ENCODE assay signal across 25 mouse cellular contexts in the genomic region with DNA sequence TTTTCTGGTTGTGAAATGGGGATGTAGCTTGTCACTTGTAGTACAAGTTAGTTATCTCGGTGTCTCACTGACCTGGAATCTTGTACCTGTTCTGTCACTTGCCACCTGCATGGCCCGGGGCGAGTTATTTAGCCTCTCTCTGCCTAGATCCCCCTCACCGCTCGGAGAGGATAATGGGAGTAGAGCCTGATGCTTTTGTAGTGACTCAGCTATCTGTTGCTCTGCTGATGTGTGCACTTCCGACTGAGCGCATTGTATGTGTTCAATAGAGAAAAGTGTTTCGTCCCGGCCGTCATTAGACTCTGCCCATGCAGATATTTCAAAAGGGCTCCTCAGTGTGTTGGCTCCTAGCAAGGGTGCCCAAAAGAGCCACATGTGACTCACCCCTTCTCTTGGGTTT.
DNase-seq lines count a peak whose midpoint lies in the region; ATAC-seq and TF ChIP-seq lines count a peak whose summit lies in the region.
"Had no signal": no experiment of that assay in that cellular context is flagged by ENCODE, and none has a peak within 500 bp of the region (broad histone marks: within the 10 kb centered on the region; RNA-seq: fewer than 3 reads in every experiment).

No protein-coding gene starts in this region.

- H3K9ac ChIP-seq in embryonic facial prominence, embryonic 11.5 days (replicated peaks; ENCODE audit: low read length), result no peak overlapping the region
- H3K9ac ChIP-seq in forebrain, embryonic 11.5 days (ENCODE audit: low read length), result no peak overlapping the region
- H3K9ac ChIP-seq in forebrain, postnatal 0 days, result no peak overlapping the region
- H3K9ac ChIP-seq: embryonic facial prominence, embryonic 13.5 days; embryonic facial prominence, embryonic 15.5 days; forebrain, embryonic 12.5 days; forebrain, embryonic 15.5 days had no signal

- DNase-seq in embryonic facial prominence, embryonic 11.5 days (ENCODE audit: low spot score), result peak; percentile 12
- DNase-seq in embryonic facial prominence, embryonic 10.5 days (ENCODE audit: low spot score), result no peak
- no peak for DNase-seq in forebrain, embryonic 11.5 days (ENCODE audit: low spot score)
- no peak for DNase-seq in forebrain, postnatal 0 days
- DNase-seq in retina, postnatal 1 day, result peak; percentile 51
- DNase-seq in retina, embryonic 14.5 days (ENCODE audit: low spot score), result no peak
- DNase-seq: adrenal gland, adult 2 months; adrenal gland, postnatal 10 days; adrenal gland, postnatal 25 days; B cell, adult 2 months; cerebellum, adult 11 months; cerebellum, adult 18-20 months; cerebellum, adult 8-10 months; cerebellum, adult 9-11 months; cerebellum, postnatal 14 days; cerebellum, postnatal 36 days; embryo, embryonic 11 days had no signal

- H3K4me1 ChIP-seq in embryonic facial prominence, embryonic 11.5 days (ENCODE audit: control insufficient read depth, insufficient read depth, low read length), result no peaks in the 10 kb centered on the region
- H3K4me1 ChIP-seq in embryonic facial prominence, embryonic 10.5 days, result peaks cover 17% of the 10 kb centered on the region
- H3K4me1 ChIP-seq in forebrain, embryonic 11.5 days (replicated peaks; ENCODE audit: control insufficient read depth, insufficient read depth, low read length), result peaks cover 9% of the 10 kb centered on the region; the same call in 1 of the 2 replicates
- no peaks in the 10 kb centered on the region for H3K4me1 ChIP-seq in forebrain, postnatal 0 days (ENCODE audit: insufficient read depth)

- no peak for TF ChIP-seq CTCF in forebrain, postnatal 0 days (IDR thresholded peaks at IDR 0.05; ENCODE audit: low read depth)

- H3K4me2 ChIP-seq in embryonic facial prominence, embryonic 11.5 days (ENCODE audit: low read depth, low read length), result no peak overlapping the region
- no peak overlapping the region for H3K4me2 ChIP-seq in forebrain, embryonic 11.5 days (ENCODE audit: low read depth, low read length, severe bottlenecking)
- no peak overlapping the region for H3K4me2 ChIP-seq in forebrain, postnatal 0 days (ENCODE audit: low read depth)
- H3K4me2 ChIP-seq: embryonic facial prominence, embryonic 13.5 days; embryonic facial prominence, embryonic 15.5 days; forebrain, embryonic 12.5 days; forebrain, embryonic 15.5 days had no signal

- H3K36me3 ChIP-seq in embryonic facial prominence, embryonic 11.5 days (replicated peaks; ENCODE audit: control insufficient read depth, insufficient read depth, low read depth, low read length), result no peaks in the 10 kb centered on the region
- no peaks in the 10 kb centered on the region for H3K36me3 ChIP-seq in embryonic facial prominence, embryonic 10.5 days (replicated peaks)
- H3K36me3 ChIP-seq in forebrain, embryonic 11.5 days (ENCODE audit: control insufficient read depth, insufficient read depth, low read length), result no peaks in the 10 kb centered on the region
- no peaks in the 10 kb centered on the region for H3K36me3 ChIP-seq in forebrain, postnatal 0 days (ENCODE audit: insufficient read depth)
- H3K36me3 ChIP-seq: embryonic facial prominence, embryonic 13.5 days; embryonic facial prominence, embryonic 15.5 days; forebrain, embryonic 12.5 days; forebrain, embryonic 15.5 days; G1E had no signal

- H3K9me3 ChIP-seq in embryonic facial prominence, embryonic 11.5 days (replicated peaks; ENCODE audit: control insufficient read depth, low read length), result no peaks in the 10 kb centered on the region
- no peaks in the 10 kb centered on the region for H3K9me3 ChIP-seq in embryonic facial prominence, embryonic 10.5 days
- H3K9me3 ChIP-seq in forebrain, embryonic 11.5 days (ENCODE audit: control insufficient read depth, low read length), result no peaks in the 10 kb centered on the region
- no peaks in the 10 kb centered on the region for H3K9me3 ChIP-seq in forebrain, postnatal 0 days (ENCODE audit: low read length)
- H3K9me3 ChIP-seq: embryonic facial prominence, embryonic 13.5 days; embryonic facial prominence, embryonic 15.5 days; forebrain, embryonic 12.5 days; forebrain, embryonic 15.5 days had no signal

- H3K27ac ChIP-seq in embryonic facial prominence, embryonic 11.5 days (replicated peaks; ENCODE audit: low read depth, low read length), result no peak overlapping the region
- no peak overlapping the region for H3K27ac ChIP-seq in embryonic facial prominence, embryonic 10.5 days (replicated peaks)
- no peak overlapping the region for H3K27ac ChIP-seq in forebrain, embryonic 11.5 days (ENCODE audit: low read depth, low read length)
- H3K27ac ChIP-seq in forebrain, postnatal 0 days (ENCODE audit: low read depth, low read length), result no peak overlapping the region
- H3K27ac ChIP-seq: embryonic facial prominence, embryonic 13.5 days; embryonic facial prominence, embryonic 15.5 days; forebrain, embryonic 12.5 days; forebrain, embryonic 15.5 days had no signal

- no peak for ATAC-seq in embryonic facial prominence, embryonic 11.5 days (replicated peaks; ENCODE audit: insufficient number of reproducible peaks, low FRiP score, low TSS enrichment, low read depth)
- peak; percentile 27; the same call in 1 of the 2 replicates for ATAC-seq in forebrain, embryonic 11.5 days (replicated peaks; ENCODE audit: low FRiP score)
- ATAC-seq in forebrain, postnatal 0 days, result no peak
- ATAC-seq: CD4-positive, CD25-positive, alpha-beta regulatory T cell, adult 4 months; forebrain, embryonic 15.5 days had no signal

- WGBS in embryonic facial prominence, embryonic 11.5 days, result 70% methylated on average over 10 of the region's 10 CpGs
- 70% methylated on average over 10 of the region's 10 CpGs for WGBS in embryonic facial prominence, embryonic 10.5 days
- WGBS in forebrain, embryonic 11.5 days, result 49% methylated on average over 10 of the region's 10 CpGs
- WGBS in forebrain, postnatal 0 days, result 31% methylated on average over 10 of the region's 10 CpGs

- no peaks in the 10 kb centered on the region for H3K27me3 ChIP-seq in embryonic facial prominence, embryonic 11.5 days (ENCODE audit: control insufficient read depth, insufficient read depth, low read length)
- no peaks in the 10 kb centered on the region for H3K27me3 ChIP-seq in embryonic facial prominence, embryonic 10.5 days (replicated peaks; ENCODE audit: low read depth, poor library complexity, severe bottlenecking)
- no peaks in the 10 kb centered on the region for H3K27me3 ChIP-seq in forebrain, embryonic 11.5 days (ENCODE audit: control insufficient read depth, insufficient read depth, low read length)
- no peaks in the 10 kb centered on the region for H3K27me3 ChIP-seq in forebrain, postnatal 0 days (ENCODE audit: insufficient read depth, low read length)
- H3K27me3 ChIP-seq: CH12.LX; embryonic facial prominence, embryonic 13.5 days; embryonic facial prominence, embryonic 15.5 days; forebrain, embryonic 12.5 days; forebrain, embryonic 15.5 days had no signal

- H3K4me3 ChIP-seq in embryonic facial prominence, embryonic 11.5 days (ENCODE audit: low read depth, low read length), result no peak overlapping the region
- no peak overlapping the region for H3K4me3 ChIP-seq in embryonic facial prominence, embryonic 10.5 days
- no peak overlapping the region for H3K4me3 ChIP-seq in forebrain, embryonic 11.5 days (ENCODE audit: low read depth, low read length)
- H3K4me3 ChIP-seq in forebrain, postnatal 0 days (ENCODE audit: low read depth, low read length), result no peak overlapping the region
- H3K4me3 ChIP-seq: embryonic facial prominence, embryonic 13.5 days; embryonic facial prominence, embryonic 15.5 days; erythroblast, embryonic 14.5 days; forebrain, embryonic 12.5 days; forebrain, embryonic 15.5 days had no signal

Comparison
In these comparisons a context has a peak if more than half of its experiments do, and no peak if none do; other contexts are left out.
1. DNase-seq: peak in embryonic facial prominence, embryonic 11.5 days (single experiment) and retina, postnatal 1 day (single experiment); none in embryonic facial prominence, embryonic 10.5 days (single experiment), forebrain, embryonic 11.5 days (single experiment), forebrain, postnatal 0 days (single experiment) and retina, embryonic 14.5 days (single experiment).